Mouse (Mus musculus) midbrain, embryonic 14.5 days (tissue): ENCODE measurements around the gene Tmem123. TPM values are rescaled to one million over a fixed set of nuclear protein-coding genes. Genes with fewer than 3 reads are reported as not detected.

Source experiments
- ATAC-seq: fragments of 200-750 bp; cut with Nextera tagmentation; 2 replicates; pipeline ENCODE4 v1.8.0; 2017; ENCODE audit warnings: moderate number of reproducible peaks, moderate library complexity; ENCODE audit not compliant: low FRiP score, low TSS enrichment
- DNase-seq: peaks from one replicate; pipeline ENCODE4 v3.0.0-alpha.2; 2015
- H3K27ac ChIP-seq: fragments of 300-500 bp; sonication (generic); replicated peaks from 2 replicates; pipeline ENCODE4 v1.5.1; 2014; ENCODE audit warnings: mild to moderate bottlenecking, low read depth, low read length, moderate library complexity
- H3K27me3 ChIP-seq: fragments of 300-500 bp; sonication (generic); 2 replicates; pipeline ENCODE4 v1.6.1; 2014; ENCODE audit warnings: low read length, control low read depth, mixed read lengths; ENCODE audit not compliant: control insufficient read depth, insufficient read depth
- H3K36me3 ChIP-seq: fragments of 300-500 bp; sonication (generic); 2 replicates; pipeline ENCODE4 v1.6.1; 2014; ENCODE audit warnings: low read length, control low read depth; ENCODE audit not compliant: control insufficient read depth, insufficient read depth
- H3K4me1 ChIP-seq: fragments of 300-500 bp; sonication (generic); 2 replicates; pipeline ENCODE4 v1.6.1; 2014; ENCODE audit warnings: mild to moderate bottlenecking, antibody characterized with exemption, low read length, control low read depth; ENCODE audit not compliant: control insufficient read depth, insufficient read depth
- H3K4me2 ChIP-seq: fragments of 300-500 bp; sonication (generic); 2 replicates; pipeline ENCODE4 v1.6.1; 2014; ENCODE audit warnings: mild to moderate bottlenecking, low read length, moderate library complexity
- H3K4me3 ChIP-seq: fragments of 300-500 bp; sonication (generic); replicated peaks from 2 replicates; pipeline ENCODE4 v1.5.1; 2014; ENCODE audit warnings: low read depth, low read length
- H3K9ac ChIP-seq: fragments of 300-500 bp; sonication (generic); replicated peaks from 2 replicates; pipeline ENCODE4 v1.6.1; 2014; ENCODE audit warnings: mild to moderate bottlenecking, low read length, moderate library complexity
- H3K9me3 ChIP-seq: fragments of 300-500 bp; sonication (generic); 2 replicates; pipeline ENCODE4 v1.6.1; 2016; ENCODE audit warnings: low read length, control low read depth, mixed read lengths; ENCODE audit not compliant: control insufficient read depth
- WGBS: fragments of 180-500 bp; shearing (Covaris S2); extraction: QIAGEN DNeasy Blood & Tissue Kit; methylation state at CpG from one replicate; pipeline ENCODE4 v1.1.7; 2014; 5-methylcytosine and 5-hydroxymethylcytosine counted together
- polyA plus RNA-seq: library from polyadenylated mRNA; unstranded; fragments of >200 nt; fragmentation: Nextera tagmentation; extraction: Ambion mirVana; gene quantifications from 2 replicates; pipeline ENCODE4 v1.2.1, GENCODE M21; 2014

The Tmem123 gene
- polyA plus RNA-seq, 1 experiment from 2014 or later: 32.0 TPM

GRCm38 (mm10) chr9:7789764-7790575, 26.1 kb downstream of the Tmem123 start:
- H3K4me3 ChIP-seq: no peak overlapping the region
- H3K4me2 ChIP-seq: no peak overlapping the region
- H3K4me1 ChIP-seq: no peaks in the 10 kb centered on the region
- no peak overlapping the region for H3K9ac ChIP-seq
- peaks cover 21% of the 10 kb centered on the region; the same call in 1 of the 2 replicates for H3K36me3 ChIP-seq
- H3K9me3 ChIP-seq: no peaks in the 10 kb centered on the region
- no peak for ATAC-seq
- H3K27ac ChIP-seq: no peak overlapping the region
- no peaks in the 10 kb centered on the region for H3K27me3 ChIP-seq
- 89% methylated on average over 8 of the region's 8 CpGs for WGBS
- DNase-seq: no peak

GRCm38 (mm10) chr9:7790580-7791084, 26.8 kb downstream of the Tmem123 start:
- Histone ChIP-seq H3K27me3 (no peaks in the 10 kb centered on the region), H3K27ac (no peak overlapping the region), H3K4me2 (no peak overlapping the region), H3K4me1 (no peaks in the 10 kb centered on the region), H3K9ac (no peak overlapping the region), H3K9me3 (no peaks in the 10 kb centered on the region), H3K4me3 (no peak overlapping the region), H3K36me3 (peaks cover 21% of the 10 kb centered on the region; the same call in 1 of the 2 replicates)
- ATAC-seq (no peak), DNase-seq (no peak)
- 97% methylated on average over 11 of the region's 11 CpGs for WGBS

- Histone ChIP-seq H3K4me2 (no peak overlapping the region), H3K27me3 (no peaks in the 10 kb centered on the region), H3K9ac (no peak overlapping the region), H3K9me3 (no peaks in the 10 kb centered on the region), H3K27ac (no peak overlapping the region), H3K36me3 (peaks cover 21% of the 10 kb centered on the region; the same call in 1 of the 2 replicates), H3K4me3 (no peak overlapping the region), H3K4me1 (no peaks in the 10 kb centered on the region)
- ATAC-seq (no peak), DNase-seq (no peak)
- WGBS: 90% methylated on average over 2 of the region's 2 CpGs
These were observed 29.7 kb downstream of the Tmem123 start for GRCm38 (mm10) chr9:7793561-7793960.

GRCm38 (mm10) chr9:7795581-7795980, 31.7 kb downstream of the Tmem123 start:
- Histone ChIP-seq H3K4me2 (no peak overlapping the region), H3K4me1 (no peaks in the 10 kb centered on the region), H3K9me3 (no peaks in the 10 kb centered on the region), H3K9ac (no peak overlapping the region), H3K27me3 (no peaks in the 10 kb centered on the region), H3K4me3 (no peak overlapping the region), H3K27ac (no peak overlapping the region), H3K36me3 (peaks cover 19% of the 10 kb centered on the region; the same call in 1 of the 2 replicates)
- ATAC-seq (no peak), DNase-seq (no peak)

GRCm38 (mm10) chr9:7796129-7796864, 32.5 kb downstream of the Tmem123 start:
- peak; percentile 41 for DNase-seq
- no peak overlapping the region for H3K4me2 ChIP-seq
- WGBS: 53% methylated on average over 6 of the region's 6 CpGs
- peak; percentile 60; the same call in 1 of the 2 replicates for ATAC-seq
- H3K27me3 ChIP-seq: no peaks in the 10 kb centered on the region
- no peak overlapping the region for H3K4me3 ChIP-seq
- no peaks in the 10 kb centered on the region for H3K9me3 ChIP-seq
- no peak overlapping the region for H3K9ac ChIP-seq
- H3K27ac ChIP-seq: no peak overlapping the region
- peaks cover 11% of the 10 kb centered on the region; the same call in 1 of the 2 replicates for H3K36me3 ChIP-seq
- no peaks in the 10 kb centered on the region for H3K4me1 ChIP-seq

- Histone ChIP-seq H3K27ac (no peak overlapping the region), H3K4me2 (no peak overlapping the region), H3K36me3 (peaks cover 7% of the 10 kb centered on the region; the same call in 1 of the 2 replicates), H3K27me3 (no peaks in the 10 kb centered on the region), H3K9me3 (no peaks in the 10 kb centered on the region), H3K4me1 (no peaks in the 10 kb centered on the region), H3K9ac (no peak overlapping the region), H3K4me3 (no peak overlapping the region)
- ATAC-seq: no peak
- WGBS: 94% methylated on average over 2 of the region's 2 CpGs
- no peak for DNase-seq
These were observed 33.7 kb downstream of the Tmem123 start for GRCm38 (mm10) chr9:7797542-7797941.

GRCm38 (mm10) chr9:7798555-7798954, 34.7 kb downstream of the Tmem123 start:
- H3K27ac ChIP-seq: no peak overlapping the region
- no peak overlapping the region for H3K4me2 ChIP-seq
- 93% methylated on average over 3 of the region's 3 CpGs for WGBS
- peaks cover 4% of the 10 kb centered on the region; the same call in 1 of the 2 replicates for H3K36me3 ChIP-seq
- H3K9me3 ChIP-seq: no peaks in the 10 kb centered on the region
- H3K9ac ChIP-seq: no peak overlapping the region
- no peak for DNase-seq
- no peaks in the 10 kb centered on the region for H3K27me3 ChIP-seq
- no peak overlapping the region for H3K4me3 ChIP-seq
- no peak for ATAC-seq
- H3K4me1 ChIP-seq: no peaks in the 10 kb centered on the region

GRCm38 (mm10) chr9:7805101-7805506, 41.3 kb downstream of the Tmem123 start:
- ATAC-seq (no peak), DNase-seq (no peak)
- Histone ChIP-seq H3K9ac (no peak overlapping the region), H3K36me3 (0 out of 2 replicates have a peak, but pooled peaks cover 2% of the 10 kb centered on the region), H3K9me3 (no peaks in the 10 kb centered on the region), H3K4me1 (no peaks in the 10 kb centered on the region), H3K4me3 (no peak overlapping the region), H3K27me3 (no peaks in the 10 kb centered on the region), H3K4me2 (no peak overlapping the region), H3K27ac (no peak overlapping the region)
- WGBS: 64% methylated on average over 4 of the region's 5 CpGs
